Mouse (Mus musculus) thymus, postnatal 36 days (tissue): ENCODE measurements around the gene Pgpep1.

Experiments
- DNase-seq, 2 experiments: peaks; one replicate each; pipeline ENCODE4 v3.0.0; 2022; ENCODE audit warnings: mixed read lengths in 2 of 2

Pgpep1 gene

GRCm38 (mm10) chr8:70630532-70631381, 29.4 kb downstream of the Pgpep1 start:
- peak in 1 of 2 experiments; percentile 37 for DNase-seq

- peak; percentile 92 to 94 for DNase-seq
These were observed 30.3 kb downstream of the Pgpep1 start for GRCm38 (mm10) chr8:70629574-70630531.

- DNase-seq = no peak
These were observed 31.1 kb downstream of the Pgpep1 start for GRCm38 (mm10) chr8:70628986-70629490.

- DNase-seq = no peak
These were observed 33.1 kb downstream of the Pgpep1 start for GRCm38 (mm10) chr8:70627041-70627440.

- DNase-seq = peak; percentile 50 to 55
These were observed 35.1 kb downstream of the Pgpep1 start for GRCm38 (mm10) chr8:70625104-70625503.

GRCm38 (mm10) chr8:70622220-70622619, 38.0 kb downstream of the Pgpep1 start:
- no peak for DNase-seq

- peak; percentile 41 to 50 for DNase-seq
These were observed 41.3 kb downstream of the Pgpep1 start for GRCm38 (mm10) chr8:70618888-70619334.

GRCm38 (mm10) chr8:70617985-70618384, 42.2 kb downstream of the Pgpep1 start:
- peak in 1 of 2 experiments; percentile 4 for DNase-seq

GRCm38 (mm10) chr8:70616645-70617044, 43.5 kb downstream of the Pgpep1 start:
- peak in 1 of 2 experiments; percentile 7 for DNase-seq

GRCm38 (mm10) chr8:70615894-70616293, 44.3 kb downstream of the Pgpep1 start, which contains the start of gene Lrrc25:
Gene Lrrc25 (plus strand): TSS chr8:70616155.
- peak in 1 of 2 experiments; percentile 3 for DNase-seq

GRCm38 (mm10) chr8:70615281-70615680, 44.9 kb downstream of the Pgpep1 start:
- DNase-seq = peak in 1 of 2 experiments; percentile 5

- peak in 1 of 2 experiments; percentile 2 for DNase-seq
These were observed 45.7 kb downstream of the Pgpep1 start for GRCm38 (mm10) chr8:70614469-70614868.

GRCm38 (mm10) chr8:70613763-70614162, 46.4 kb downstream of the Pgpep1 start:
- peak in 1 of 2 experiments; percentile 4 for DNase-seq

- DNase-seq = peak; percentile 89 to 93
These were observed 48.3 kb downstream of the Pgpep1 start for GRCm38 (mm10) chr8:70611849-70612248.

- peak; percentile 88 to 91 for DNase-seq
These were observed 49.1 kb downstream of the Pgpep1 start for GRCm38 (mm10) chr8:70610796-70611771.

GRCm38 (mm10) chr8:70609849-70610795, 50.1 kb downstream of the Pgpep1 start:
- DNase-seq = peak; percentile 77 to 88

GRCm38 (mm10) chr8:70609368-70609848, 50.8 kb downstream of the Pgpep1 start:
- peak; percentile 84 to 92 for DNase-seq

GRCm38 (mm10) chr8:70608749-70609367, 51.3 kb downstream of the Pgpep1 start, which contains the start of gene Ssbp4:
Gene Ssbp4 (minus strand): TSS chr8:70608872.
- no peak for DNase-seq
